Mouse (Mus musculus): ENCODE results near the gene Pafah2. TPM values are rescaled to one million over a fixed set of nuclear protein-coding genes. Genes with fewer than 3 reads are reported as not detected.

Pafah2 gene
- polyA plus RNA-seq (2014; fragmentation: Nextera tagmentation; extraction: Ambion mirVana): 28.4 and 32.5 TPM in 2 replicates

GRCm38 (mm10) chr4:134395977-134396825, at the start of gene Pafah2:
Gene Pafah2, plus strand, starts transcription at chr4:134396320.
- peaks cover 13% of the 10 kb centered on the region for H3K4me1 ChIP-seq (replicated peaks; ENCODE audit: control insufficient read depth, insufficient read depth, low read length)
- H3K9ac ChIP-seq (ENCODE audit: low read length): peak within 1 kb of the TSS; percentile 54
- peak within 1 kb of the TSS; percentile 77 for H3K4me2 ChIP-seq (ENCODE audit: low read length)
- no peaks in the 10 kb centered on the region for H3K36me3 ChIP-seq (ENCODE audit: control insufficient read depth, insufficient read depth, low read length)
- peak within 1 kb of the TSS; percentile 49 for H3K4me3 ChIP-seq (ENCODE audit: low read depth, low read length)
- H3K27ac ChIP-seq (ENCODE audit: low read depth): peak within 1 kb of the TSS; percentile 78
- H3K27me3 ChIP-seq (replicated peaks; ENCODE audit: control insufficient read depth, insufficient read depth, low read length): no peaks in the 10 kb centered on the region
- under 1% methylated on average over 31 of the region's 31 CpGs for WGBS
- DNase-seq (ENCODE audit: low spot score) (peak; percentile 95), ATAC-seq (replicated peaks; ENCODE audit: low FRiP score, low TSS enrichment, low read depth) (peak; percentile 93)
- no peaks in the 10 kb centered on the region for H3K9me3 ChIP-seq (ENCODE audit: control insufficient read depth, low read length)

- peaks cover 15% of the 10 kb centered on the region for H3K4me1 ChIP-seq (replicated peaks; ENCODE audit: control insufficient read depth, insufficient read depth, low read length)
- peaks cover 25% of the 10 kb centered on the region for H3K27me3 ChIP-seq (replicated peaks; ENCODE audit: control insufficient read depth, insufficient read depth, low read length)
- 81% methylated on average over 11 of the region's 11 CpGs for WGBS
- ATAC-seq (replicated peaks; ENCODE audit: low FRiP score, low TSS enrichment, low read depth) (no peak), DNase-seq (ENCODE audit: low spot score) (no peak)
- no peak overlapping the region for H3K27ac ChIP-seq (ENCODE audit: low read depth)
- no peak overlapping the region for H3K4me3 ChIP-seq (ENCODE audit: low read depth, low read length)
- no peak overlapping the region for H3K9ac ChIP-seq (ENCODE audit: low read length)
- no peak overlapping the region for H3K4me2 ChIP-seq (ENCODE audit: low read length)
- H3K9me3 ChIP-seq (ENCODE audit: control insufficient read depth, low read length): no peaks in the 10 kb centered on the region
- no peaks in the 10 kb centered on the region for H3K36me3 ChIP-seq (ENCODE audit: control insufficient read depth, insufficient read depth, low read length)
Measured at GRCm38 (mm10) chr4:134348078-134348477, 48.0 kb upstream of the Pafah2 start.

GRCm38 (mm10) chr4:134348545-134348944, 47.6 kb upstream of the Pafah2 start:
- 82% methylated on average over 5 of the region's 5 CpGs for WGBS
- H3K4me1 ChIP-seq (replicated peaks; ENCODE audit: control insufficient read depth, insufficient read depth, low read length): peaks cover 13% of the 10 kb centered on the region
- no peak overlapping the region for H3K4me3 ChIP-seq (ENCODE audit: low read depth, low read length)
- no peaks in the 10 kb centered on the region for H3K36me3 ChIP-seq (ENCODE audit: control insufficient read depth, insufficient read depth, low read length)
- no peak overlapping the region for H3K4me2 ChIP-seq (ENCODE audit: low read length)
- no peaks in the 10 kb centered on the region for H3K9me3 ChIP-seq (ENCODE audit: control insufficient read depth, low read length)
- H3K9ac ChIP-seq (ENCODE audit: low read length): no peak overlapping the region
- DNase-seq (ENCODE audit: low spot score): no peak
- no peak for ATAC-seq (replicated peaks; ENCODE audit: low FRiP score, low TSS enrichment, low read depth)
- H3K27me3 ChIP-seq (replicated peaks; ENCODE audit: control insufficient read depth, insufficient read depth, low read length): peaks cover 21% of the 10 kb centered on the region
- no peak overlapping the region for H3K27ac ChIP-seq (ENCODE audit: low read depth)

- no peaks in the 10 kb centered on the region for H3K36me3 ChIP-seq (ENCODE audit: control insufficient read depth, insufficient read depth, low read length)
- 90% methylated on average over 7 of the region's 7 CpGs for WGBS
- H3K27me3 ChIP-seq (replicated peaks; ENCODE audit: control insufficient read depth, insufficient read depth, low read length): peaks cover 8% of the 10 kb centered on the region
- no peak overlapping the region for H3K27ac ChIP-seq (ENCODE audit: low read depth)
- H3K9ac ChIP-seq (ENCODE audit: low read length): no peak overlapping the region
- H3K9me3 ChIP-seq (ENCODE audit: control insufficient read depth, low read length): no peaks in the 10 kb centered on the region
- DNase-seq (ENCODE audit: low spot score) (no peak), ATAC-seq (replicated peaks; ENCODE audit: low FRiP score, low TSS enrichment, low read depth) (no peak)
- no peak overlapping the region for H3K4me2 ChIP-seq (ENCODE audit: low read length)
- H3K4me1 ChIP-seq (replicated peaks; ENCODE audit: control insufficient read depth, insufficient read depth, low read length): peaks cover 13% of the 10 kb centered on the region
- H3K4me3 ChIP-seq (ENCODE audit: low read depth, low read length): no peak overlapping the region
Measured at GRCm38 (mm10) chr4:134349829-134350228, 46.3 kb upstream of the Pafah2 start.

- H3K27ac ChIP-seq (ENCODE audit: low read depth): no peak overlapping the region
- no peak for ATAC-seq (replicated peaks; ENCODE audit: low FRiP score, low TSS enrichment, low read depth)
Measured at GRCm38 (mm10) chr4:134350641-134351040, 45.5 kb upstream of the Pafah2 start.

GRCm38 (mm10) chr4:134351329-134352260, 44.5 kb upstream of the Pafah2 start:
- Histone ChIP-seq H3K4me2 (ENCODE audit: low read length) (no peak overlapping the region), H3K4me3 (ENCODE audit: low read depth, low read length) (no peak overlapping the region), H3K36me3 (ENCODE audit: control insufficient read depth, insufficient read depth, low read length) (no peaks in the 10 kb centered on the region), H3K27me3 (replicated peaks; ENCODE audit: control insufficient read depth, insufficient read depth, low read length) (no peaks in the 10 kb centered on the region), H3K4me1 (replicated peaks; ENCODE audit: control insufficient read depth, insufficient read depth, low read length) (peaks cover 18% of the 10 kb centered on the region), H3K9me3 (ENCODE audit: control insufficient read depth, low read length) (no peaks in the 10 kb centered on the region), H3K9ac (ENCODE audit: low read length) (no peak overlapping the region), H3K27ac (ENCODE audit: low read depth) (no peak overlapping the region)
- 48% methylated on average over 18 of the region's 18 CpGs for WGBS
- DNase-seq (ENCODE audit: low spot score): no peak
- ATAC-seq (replicated peaks; ENCODE audit: low FRiP score, low TSS enrichment, low read depth): no peak

More at GRCm38 (mm10) chr4:134350641-134351040, 45.5 kb upstream of the Pafah2 start:
- DNase-seq (ENCODE audit: low spot score): no peak
- Histone ChIP-seq H3K4me2 (ENCODE audit: low read length) (no peak overlapping the region), H3K27me3 (replicated peaks; ENCODE audit: control insufficient read depth, insufficient read depth, low read length) (peaks cover 3% of the 10 kb centered on the region; the same call in 1 of the 2 replicates), H3K36me3 (ENCODE audit: control insufficient read depth, insufficient read depth, low read length) (no peaks in the 10 kb centered on the region), H3K4me1 (replicated peaks; ENCODE audit: control insufficient read depth, insufficient read depth, low read length) (peaks cover 13% of the 10 kb centered on the region), H3K9ac (ENCODE audit: low read length) (no peak overlapping the region), H3K4me3 (ENCODE audit: low read depth, low read length) (no peak overlapping the region), H3K9me3 (ENCODE audit: control insufficient read depth, low read length) (no peaks in the 10 kb centered on the region)
- WGBS: 85% methylated on average over 6 of the region's 6 CpGs

- no peaks in the 10 kb centered on the region for H3K36me3 ChIP-seq (ENCODE audit: control insufficient read depth, insufficient read depth, low read length)
- DNase-seq (ENCODE audit: low spot score) (no peak), ATAC-seq (replicated peaks; ENCODE audit: low FRiP score, low TSS enrichment, low read depth) (no peak)
- no peak overlapping the region for H3K4me3 ChIP-seq (ENCODE audit: low read depth, low read length)
- WGBS: 74% methylated on average over 12 of the region's 12 CpGs
- peaks cover 19% of the 10 kb centered on the region for H3K4me1 ChIP-seq (replicated peaks; ENCODE audit: control insufficient read depth, insufficient read depth, low read length)
- no peak overlapping the region for H3K9ac ChIP-seq (ENCODE audit: low read length)
- H3K27ac ChIP-seq (ENCODE audit: low read depth): no peak overlapping the region
- H3K9me3 ChIP-seq (ENCODE audit: control insufficient read depth, low read length): no peaks in the 10 kb centered on the region
- H3K4me2 ChIP-seq (ENCODE audit: low read length): no peak overlapping the region
- H3K27me3 ChIP-seq (replicated peaks; ENCODE audit: control insufficient read depth, insufficient read depth, low read length): no peaks in the 10 kb centered on the region
Measured at GRCm38 (mm10) chr4:134352261-134352707, 43.8 kb upstream of the Pafah2 start.

GRCm38 (mm10) chr4:134352929-134353328, 43.2 kb upstream of the Pafah2 start:
- no peaks in the 10 kb centered on the region for H3K36me3 ChIP-seq (ENCODE audit: control insufficient read depth, insufficient read depth, low read length)
- no peak overlapping the region for H3K9ac ChIP-seq (ENCODE audit: low read length)
- H3K4me2 ChIP-seq (ENCODE audit: low read length): no peak overlapping the region
- H3K27me3 ChIP-seq (replicated peaks; ENCODE audit: control insufficient read depth, insufficient read depth, low read length): no peaks in the 10 kb centered on the region; the same call in 1 of the 2 replicates
- 50% methylated on average over 7 of the region's 7 CpGs for WGBS
- no peak overlapping the region for H3K4me3 ChIP-seq (ENCODE audit: low read depth, low read length)
- peaks cover 19% of the 10 kb centered on the region for H3K4me1 ChIP-seq (replicated peaks; ENCODE audit: control insufficient read depth, insufficient read depth, low read length)
- DNase-seq (ENCODE audit: low spot score) (no peak), ATAC-seq (replicated peaks; ENCODE audit: low FRiP score, low TSS enrichment, low read depth) (no peak)
- H3K9me3 ChIP-seq (ENCODE audit: control insufficient read depth, low read length): no peaks in the 10 kb centered on the region
- H3K27ac ChIP-seq (ENCODE audit: low read depth): no peak overlapping the region
